Mouse (Mus musculus) MEL (cell line): ENCODE results near the gene Cab39l. TPM values are rescaled to one million over a fixed set of nuclear protein-coding genes. Genes with fewer than 3 reads are reported as not detected.

ENCODE experiments used
- DNase-seq: peaks from one replicate; pipeline ENCODE4 v3.0.0; 2011; ENCODE audit warnings: low read depth, low spot score
- H3K27ac ChIP-seq: 2 replicates; pipeline ENCODE4 v1.5.1; 2012; ENCODE audit warnings: low read depth, mild to moderate bottlenecking, control low read depth, low read length, moderate library complexity; ENCODE audit not compliant: control insufficient read depth
- H3K27me3 ChIP-seq, 2 experiments: fragments of 150-350 bp in 1 of 2; sonication (generic) in 1 of 2; 2 replicates each; pipeline ENCODE4 v1.6.1; 2012; ENCODE audit warnings: low read length in 2 of 2, mild to moderate bottlenecking in 2 of 2, improper control_type of control experiment in 1 of 2, moderate library complexity in 1 of 2; ENCODE audit not compliant: insufficient read depth in 2 of 2, control insufficient read depth in 1 of 2
- H3K36me3 ChIP-seq, 2 experiments: 2 replicates each; pipeline ENCODE4 v1.6.1; 2012 to 2014; ENCODE audit warnings: low read length in 2 of 2, improper control_type of control experiment in 1 of 2, inconsistent platforms in 1 of 2, mild to moderate bottlenecking in 1 of 2; ENCODE audit not compliant: insufficient read depth in 2 of 2, control insufficient read depth in 1 of 2
- H3K4me1 ChIP-seq, 2 experiments: fragments of 150-350 bp in 1 of 2; sonication (generic) in 1 of 2; 2 replicates each; pipeline ENCODE4 v1.6.1; 2012; ENCODE audit warnings: low read length in 2 of 2, improper control_type of control experiment in 1 of 2, mild to moderate bottlenecking in 1 of 2; ENCODE audit not compliant: insufficient read depth in 2 of 2, control insufficient read depth in 1 of 2
- H3K4me3 ChIP-seq, 2 experiments: fragments of 150-350 bp in 1 of 2; sonication (generic) in 1 of 2; 2 replicates each; pipeline ENCODE4 v1.5.1; 2012; ENCODE audit warnings: low read depth in 2 of 2, low read length in 2 of 2, mild to moderate bottlenecking in 2 of 2, moderate library complexity in 2 of 2, control low read depth in 1 of 2, improper control_type of control experiment in 1 of 2; ENCODE audit not compliant: control insufficient read depth in 1 of 2, insufficient read depth in 1 of 2
- H3K79me2 ChIP-seq: 2 replicates; pipeline ENCODE4 v1.6.1; 2012; ENCODE audit warnings: mild to moderate bottlenecking, low read length, moderate library complexity; ENCODE audit not compliant: control insufficient read depth, poor library complexity, insufficient read depth
- H3K9ac ChIP-seq: 2 replicates; pipeline ENCODE4 v1.6.1; 2012; ENCODE audit warnings: low read depth, mild to moderate bottlenecking, control low read depth, low read length, moderate library complexity; ENCODE audit not compliant: control insufficient read depth, poor library complexity, severe bottlenecking
- H3K9me3 ChIP-seq: fragments of 150-350 bp; sonication (generic); replicated peaks from 2 replicates; pipeline ENCODE4 v1.6.1; 2012; ENCODE audit warnings: mild to moderate bottlenecking, low read length, improper control_type of control experiment, moderate library complexity; ENCODE audit not compliant: insufficient read depth
- BHLHE40 ChIP-seq: IDR thresholded peaks from 2 replicates; pipeline ENCODE4 v1.6.1; 2012; ENCODE audit warnings: low read depth, mild to moderate bottlenecking, inconsistent platforms, low read length, improper control_type of control experiment, borderline replicate concordance
- CHD1 ChIP-seq: IDR thresholded peaks from 2 replicates; pipeline ENCODE4 v1.6.1; 2012; ENCODE audit warnings: low read depth, mild to moderate bottlenecking, inconsistent platforms, low read length, improper control_type of control experiment
- CHD2 ChIP-seq: IDR thresholded peaks from 2 replicates; pipeline ENCODE4 v1.6.1; 2011; ENCODE audit warnings: low read length, improper control_type of control experiment
- E2F4 ChIP-seq: IDR thresholded peaks from 2 replicates; pipeline ENCODE4 v1.6.1; 2011; ENCODE audit warnings: low read depth, low read length, improper control_type of control experiment, borderline replicate concordance
- EP300 ChIP-seq, 2 experiments: IDR thresholded peaks; 2 replicates each; pipeline ENCODE4 v1.6.1; 2011; ENCODE audit warnings: improper control_type of control experiment in 2 of 2, low read length in 2 of 2, low read depth in 1 of 2, mild to moderate bottlenecking in 1 of 2
- ETS1 ChIP-seq: IDR thresholded peaks from 2 replicates; pipeline ENCODE4 v1.6.1; 2012; ENCODE audit warnings: low read depth, mild to moderate bottlenecking, inconsistent platforms, low read length, improper control_type of control experiment, moderate library complexity
- GABPA ChIP-seq: IDR thresholded peaks from 2 replicates; pipeline ENCODE4 v1.6.1; 2012; ENCODE audit warnings: low read depth, mild to moderate bottlenecking, inconsistent platforms, low read length, improper control_type of control experiment, moderate library complexity
- GATA1 ChIP-seq: IDR thresholded peaks from 2 replicates; pipeline ENCODE4 v1.6.1; 2011; ENCODE audit warnings: low read depth, low read length, improper control_type of control experiment
- HCFC1 ChIP-seq: IDR thresholded peaks from 2 replicates; pipeline ENCODE4 v1.6.1; 2012; ENCODE audit warnings: low read depth, mild to moderate bottlenecking, inconsistent platforms, low read length, improper control_type of control experiment, moderate library complexity
- JUND ChIP-seq: IDR thresholded peaks from 2 replicates; pipeline ENCODE4 v1.6.1; 2011; ENCODE audit warnings: low read depth, mild to moderate bottlenecking, improper control_type of control experiment, low read length
- MAX ChIP-seq: IDR thresholded peaks from 2 replicates; pipeline ENCODE4 v1.6.1; 2011; ENCODE audit warnings: low read length, improper control_type of control experiment
- MAZ ChIP-seq: IDR thresholded peaks from 2 replicates; pipeline ENCODE4 v1.6.1; 2012; ENCODE audit warnings: low read depth, mild to moderate bottlenecking, inconsistent platforms, low read length, improper control_type of control experiment
- MEF2A ChIP-seq: IDR thresholded peaks from 2 replicates; pipeline ENCODE4 v1.6.1; 2014; ENCODE audit warnings: low read depth, mild to moderate bottlenecking, inconsistent platforms, low read length, improper control_type of control experiment; ENCODE audit not compliant: poor library complexity, insufficient replicate concordance, severe bottlenecking; ENCODE audit errors: extremely low read depth
- MXI1 ChIP-seq: IDR thresholded peaks from 2 replicates; pipeline ENCODE4 v1.6.1; 2011; ENCODE audit warnings: mild to moderate bottlenecking, low read depth, low read length, improper control_type of control experiment
- MYB ChIP-seq: IDR thresholded peaks from 2 replicates; pipeline ENCODE4 v1.6.1; 2011; ENCODE audit warnings: mild to moderate bottlenecking, low read depth, low read length, improper control_type of control experiment
- MYC ChIP-seq: IDR thresholded peaks from 2 replicates; pipeline ENCODE4 v1.6.1; 2011; ENCODE audit warnings: low read depth, mild to moderate bottlenecking, low read length, improper control_type of control experiment, moderate library complexity
- NELFE ChIP-seq: IDR thresholded peaks from 2 replicates; pipeline ENCODE4 v1.6.1; 2011; ENCODE audit warnings: low read depth, low read length, improper control_type of control experiment
- NRF1 ChIP-seq: IDR thresholded peaks from 2 replicates; pipeline ENCODE4 v1.6.1; 2014; ENCODE audit warnings: low read depth, mild to moderate bottlenecking, inconsistent platforms, low read length, improper control_type of control experiment, moderate library complexity; ENCODE audit not compliant: poor library complexity, insufficient read depth, severe bottlenecking
- POLR2A ChIP-seq, 2 experiments: IDR thresholded peaks; 2 replicates each; pipeline ENCODE4 v1.6.1; 2011 to 2012; ENCODE audit warnings: low read length in 2 of 2, mild to moderate bottlenecking in 2 of 2, control low read depth in 1 of 2, improper control_type of control experiment in 1 of 2, low read depth in 1 of 2, moderate library complexity in 1 of 2; ENCODE audit not compliant: control insufficient read depth in 1 of 2, insufficient read depth in 1 of 2, poor library complexity in 1 of 2
- POLR2AphosphoS2 ChIP-seq: IDR thresholded peaks from 2 replicates; pipeline ENCODE4 v1.6.1; 2011; ENCODE audit warnings: low read length, improper control_type of control experiment
- POLR2AphosphoS5 ChIP-seq: IDR thresholded peaks from 2 replicates; pipeline ENCODE4 v1.6.1; 2012; ENCODE audit warnings: low read depth, borderline replicate concordance, mild to moderate bottlenecking, inconsistent platforms, low read length, moderate library complexity, mixed read lengths
- RAD21 ChIP-seq: IDR thresholded peaks from 2 replicates; pipeline ENCODE4 v1.6.1; 2011; ENCODE audit warnings: mild to moderate bottlenecking, low read depth, low read length, improper control_type of control experiment
- RCOR1 ChIP-seq: IDR thresholded peaks from 2 replicates; pipeline ENCODE4 v1.6.1; 2012; ENCODE audit warnings: low read depth, mild to moderate bottlenecking, inconsistent platforms, low read length, improper control_type of control experiment
- SIN3A ChIP-seq: IDR thresholded peaks from 2 replicates; pipeline ENCODE4 v1.6.1; 2012; ENCODE audit warnings: low read length, improper control_type of control experiment, inconsistent platforms
- SMC3 ChIP-seq: IDR thresholded peaks from 2 replicates; pipeline ENCODE4 v1.6.1; 2011; ENCODE audit warnings: low read depth, low read length, improper control_type of control experiment
- TAL1 ChIP-seq: IDR thresholded peaks from 2 replicates; pipeline ENCODE4 v1.6.1; 2012; ENCODE audit warnings: mild to moderate bottlenecking, inconsistent platforms, low read length, moderate library complexity, mixed read lengths
- TBP ChIP-seq: IDR thresholded peaks from 2 replicates; pipeline ENCODE4 v1.8.0; 2011; ENCODE audit warnings: low read depth, low read length, improper control_type of control experiment
- TCF12 ChIP-seq: IDR thresholded peaks from 2 replicates; pipeline ENCODE4 v1.6.1; 2014; ENCODE audit warnings: low read depth, mild to moderate bottlenecking, inconsistent platforms, low read length, improper control_type of control experiment, moderate library complexity
- UBTF ChIP-seq: IDR thresholded peaks from 2 replicates; pipeline ENCODE4 v1.6.1; 2012; ENCODE audit warnings: low read depth, mild to moderate bottlenecking, inconsistent platforms, low read length, improper control_type of control experiment, moderate library complexity, borderline replicate concordance; ENCODE audit not compliant: insufficient read depth
- USF1 ChIP-seq: IDR thresholded peaks from 2 replicates; pipeline ENCODE4 v1.6.1; 2014; ENCODE audit warnings: low read depth, mild to moderate bottlenecking, inconsistent platforms, low read length, improper control_type of control experiment, moderate library complexity
- USF2 ChIP-seq, 2 experiments: IDR thresholded peaks; 2 replicates each; pipeline ENCODE4 v1.6.1; 2011 to 2012; ENCODE audit warnings: improper control_type of control experiment in 2 of 2, low read length in 2 of 2, borderline replicate concordance in 1 of 2, inconsistent platforms in 1 of 2, low read depth in 1 of 2, mild to moderate bottlenecking in 1 of 2; ENCODE audit not compliant: insufficient read depth in 1 of 2
- ZC3H11A ChIP-seq: IDR thresholded peaks from 2 replicates; pipeline ENCODE4 v1.6.1; 2012; ENCODE audit warnings: low read depth, mild to moderate bottlenecking, inconsistent platforms, low read length, improper control_type of control experiment
- ZMIZ1 ChIP-seq: IDR thresholded peaks from 2 replicates; pipeline ENCODE4 v1.6.1; 2012; ENCODE audit warnings: low read depth, mild to moderate bottlenecking, inconsistent platforms, low read length, improper control_type of control experiment, moderate library complexity
- ZNF384 ChIP-seq: IDR thresholded peaks from 2 replicates; pipeline ENCODE4 v1.6.1; 2012; ENCODE audit warnings: low read depth, mild to moderate bottlenecking, inconsistent platforms, low read length, improper control_type of control experiment
- polyA plus RNA-seq, 2 experiments: library from polyadenylated mRNA; stranded (reverse) in 1 of 2; unstranded in 1 of 2; fragments of >175 nt in 1 of 2; fragments of >200 nt in 1 of 2; gene quantifications; 2 replicates each; pipeline versions ENCODE4 v1.2.1 to v1.2.4; 2012; ENCODE audit warnings: low replicate concordance in 2 of 2, low read depth in 1 of 2; ENCODE audit not compliant: insufficient read length in 2 of 2, insufficient read depth in 1 of 2, missing spikeins in 1 of 2
- total RNA-seq: library from RNA; depleted of rRNA; stranded (reverse); fragments of 300-350 nt; gene quantifications from 2 replicates; pipeline ENCODE4 v1.2.3, GENCODE M21; 2012; rRNA removed

Cab39l gene
- total RNA-seq (22.6 and 24.2 TPM in 2 replicates), polyA plus RNA-seq (10 to 100 TPM in 1 of 2 experiments, not detected in 1; 34.0 TPM)

GRCm38 (mm10) chr14:59440558-59441471 lies at the start of gene Cab39l, which contains the start of gene Setdb2:
Gene Cab39l (plus strand): TSS chr14:59440972.
Gene Setdb2 (minus strand): TSS chr14:59440884.
- H3K4me3 ChIP-seq: peak within 1 kb of the TSS; percentile 87 to 91
- H3K9ac ChIP-seq: peak within 1 kb of the TSS; percentile 94
- H3K79me2 ChIP-seq: peaks cover 26% of the 10 kb centered on the region
- DNase-seq: peak; percentile 96
- H3K27me3 ChIP-seq: no peaks in the 10 kb centered on the region
- peaks cover 9 to 12% of the 10 kb centered on the region in 2 experiments for H3K4me1 ChIP-seq
- H3K27ac ChIP-seq: peak within 1 kb of the TSS; percentile 89
- peaks cover 0 to 25% of the 10 kb centered on the region in 2 experiments; a peak in 3 of 4 replicates for H3K36me3 ChIP-seq
- H3K9me3 ChIP-seq: no peaks in the 10 kb centered on the region
- TF ChIP-seq POLR2AphosphoS5: no peak
- no peak for TF ChIP-seq USF2 (IDR thresholded peaks at IDR 0.05; ENCODE audit: borderline replicate concordance in 1 of 2, insufficient read depth in 1 of 2, low read depth in 1 of 2, low read length in 2 of 2)
- no peak; the same call in 1 of the 2 replicates for TF ChIP-seq ZNF384
- 0 out of 2 replicates have a peak, but pooled peaks have one; percentile 8 for TF ChIP-seq ETS1
- peak; percentile 66; the same call in 1 of the 2 replicates for TF ChIP-seq MAX
- TF ChIP-seq TCF12: peak; percentile 54; the same call in 1 of the 2 replicates
- 0 out of 4 replicates have a peak, but pooled peaks of 1 of the 2 experiments have one; percentile 18 for TF ChIP-seq EP300 (IDR thresholded peaks at IDR 0.05; ENCODE audit: low read depth in 1 of 2, low read length in 2 of 2)
- no peak for TF ChIP-seq RAD21
- TF ChIP-seq TAL1: no peak
- peak; percentile 50; the same call in 1 of the 2 replicates for TF ChIP-seq MAZ
- TF ChIP-seq NELFE: peak; percentile 92
- no peak for TF ChIP-seq MYB
- TF ChIP-seq CHD1: no peak
- TF ChIP-seq SIN3A: peak; percentile 64
- no peak for TF ChIP-seq SMC3
- peak; percentile 76; the same call in 1 of the 2 replicates for TF ChIP-seq E2F4
- no peak for TF ChIP-seq BHLHE40
- no peak for TF ChIP-seq MYC
- TF ChIP-seq GATA1: no peak
- no peak for TF ChIP-seq NRF1
- peak; percentile 70 for TF ChIP-seq MXI1
- peak; percentile 86 to 94 for TF ChIP-seq POLR2A (IDR thresholded peaks at IDR 0.05; ENCODE audit: control insufficient read depth in 1 of 2, insufficient read depth in 1 of 2, low read depth in 1 of 2, low read length in 2 of 2, poor library complexity in 1 of 2)
- TF ChIP-seq CHD2: peak; percentile 81
- TF ChIP-seq ZMIZ1: peak; percentile 94
- no peak for TF ChIP-seq USF1
- no peak for TF ChIP-seq ZC3H11A
- TF ChIP-seq UBTF: no peak
- TF ChIP-seq GABPA: no peak
- peak; percentile 81 for TF ChIP-seq HCFC1
- peak; percentile 77 for TF ChIP-seq TBP
- TF ChIP-seq POLR2AphosphoS2: peak; percentile 90
- no peak for TF ChIP-seq RCOR1
- TF ChIP-seq JUND: no peak
- TF ChIP-seq MEF2A: no peak
